16 mouse cellular contexts compared by ENCODE assay signal in genomic region chr9:20682389-20682722, GRCm38 (mm10). TPM values are rescaled to one million over a fixed set of nuclear protein-coding genes. Genes with fewer than 3 reads are reported as not detected.
DNase-seq lines count a peak whose midpoint lies in the region; ATAC-seq and TF ChIP-seq lines count a peak whose summit lies in the region.
"Had no signal": no experiment of that assay in that cellular context is flagged by ENCODE, and none has a peak within 500 bp of the region (broad histone marks: within the 10 kb centered on the region; RNA-seq: fewer than 3 reads in every experiment).

No protein-coding gene starts in this region.

- H3K27me3 ChIP-seq in forebrain, embryonic 13.5 days = no peaks in the 10 kb centered on the region
- H3K27me3 ChIP-seq in midbrain, embryonic 15.5 days (replicated peaks) = no peaks in the 10 kb centered on the region
- H3K27me3 ChIP-seq in heart, embryonic 10.5 days (ENCODE audit: insufficient read depth, poor library complexity, severe bottlenecking) = no peaks in the 10 kb centered on the region

- TF ChIP-seq POLR2A in brain, embryonic 14.5 days (IDR thresholded peaks at IDR 0.05; ENCODE audit: borderline replicate concordance, extremely low read depth, insufficient read depth, insufficient read length, poor library complexity, severe bottlenecking) = no peak

- intact Hi-C loops in left cerebral cortex, postnatal 25 days (cut with DNase I) = no loop called here
- intact Hi-C loops in left cerebral cortex, postnatal 14 days (cut with DNase I) = no loop called here

- H3K36me3 ChIP-seq in forebrain, embryonic 13.5 days (ENCODE audit: poor library complexity, severe bottlenecking) = no peaks in the 10 kb centered on the region
- H3K36me3 ChIP-seq in midbrain, embryonic 15.5 days (replicated peaks) = no peaks in the 10 kb centered on the region
- H3K36me3 ChIP-seq in heart, embryonic 10.5 days = no peaks in the 10 kb centered on the region
- H3K36me3 ChIP-seq: G1E had no signal

- peaks cover 32% of the 10 kb centered on the region for H3K4me1 ChIP-seq in forebrain, embryonic 13.5 days
- peaks cover 14% of the 10 kb centered on the region for H3K4me1 ChIP-seq in midbrain, embryonic 15.5 days
- H3K4me1 ChIP-seq in heart, embryonic 10.5 days = no peaks in the 10 kb centered on the region

- no peak overlapping the region for H3K9ac ChIP-seq in forebrain, embryonic 13.5 days
- no peak overlapping the region for H3K9ac ChIP-seq in midbrain, embryonic 15.5 days

- peak; percentile 45 for ATAC-seq in forebrain, embryonic 13.5 days
- no peak for ATAC-seq in midbrain, embryonic 15.5 days (replicated peaks)

- H3K9me3 ChIP-seq in forebrain, embryonic 13.5 days (replicated peaks) = no peaks in the 10 kb centered on the region
- H3K9me3 ChIP-seq in midbrain, embryonic 15.5 days = no peaks in the 10 kb centered on the region
- no peaks in the 10 kb centered on the region for H3K9me3 ChIP-seq in heart, embryonic 10.5 days
- H3K9me3 ChIP-seq: G1E had no signal

- DNase-seq in left cerebral cortex, postnatal 25 days (ENCODE audit: low spot score in 2 of 2) = peak; percentile 40 to 77
- DNase-seq in left cerebral cortex, postnatal 14 days (ENCODE audit: low spot score in 2 of 2) = no peak
- peak; percentile 83 for DNase-seq in brain, embryonic 14.5 days (ENCODE audit: low read depth)
- DNase-seq in kidney, adult 18-20 months = no peak
- no peak for DNase-seq in heart, embryonic 10.5 days (ENCODE audit: low spot score)
- DNase-seq: adrenal gland, adult 8-10 months; cerebellum, adult 9-10 months; kidney, adult 8-10 months; kidney, postnatal 4 days; liver; lung, adult 2 months; right cerebral cortex, postnatal 25 days had no signal

- no peak overlapping the region for H3K4me3 ChIP-seq in forebrain, embryonic 13.5 days
- H3K4me3 ChIP-seq in midbrain, embryonic 15.5 days = no peak overlapping the region
- no peak overlapping the region for H3K4me3 ChIP-seq in heart, embryonic 10.5 days
- H3K4me3 ChIP-seq: myocyte had no signal

- 14% methylated on average over 2 of the region's 2 CpGs for WGBS in forebrain, embryonic 13.5 days
- 26% methylated on average over 2 of the region's 2 CpGs for WGBS in midbrain, embryonic 15.5 days
- WGBS in heart, embryonic 10.5 days = 72% methylated on average over 2 of the region's 2 CpGs

- no peak for TF ChIP-seq CTCF in brain, embryonic 14.5 days (IDR thresholded peaks at IDR 0.05; ENCODE audit: borderline replicate concordance, extremely low read depth, insufficient read depth, insufficient read length)

- peak overlapping the region; percentile 61 for H3K27ac ChIP-seq in forebrain, embryonic 13.5 days
- H3K27ac ChIP-seq in midbrain, embryonic 15.5 days = peak overlapping the region; percentile 43
- no peak overlapping the region for H3K27ac ChIP-seq in heart, embryonic 10.5 days

- no peak overlapping the region for H3K4me2 ChIP-seq in forebrain, embryonic 13.5 days
- no peak overlapping the region for H3K4me2 ChIP-seq in midbrain, embryonic 15.5 days

RNA-seq across cellular contexts. Expression of gene Pin1, which starts 30.5 kb away (rescaled TPM):
- 10 to 100 TPM; 42.8 to 47.4 TPM for total RNA-seq in left cerebral cortex, postnatal 25 days (2021)
- 10 to 100 TPM; 46.0 to 46.7 TPM for total RNA-seq in left cerebral cortex, postnatal 14 days (2021)
- 34.4 and 41.6 TPM in 2 replicates for polyA plus RNA-seq in brain, embryonic 14.5 days (2012; rRNA removed)
- polyA plus RNA-seq in forebrain, embryonic 13.5 days (2015; fragmentation: Nextera tagmentation; extraction: Ambion mirVana) = 64.8 and 68.3 TPM in 2 replicates
- polyA plus RNA-seq in midbrain, embryonic 15.5 days (2015; fragmentation: Nextera tagmentation; extraction: Ambion mirVana) = 65.0 and 68.4 TPM in 2 replicates
- polyA plus RNA-seq in heart, embryonic 10.5 days (2016; fragmentation: Nextera tagmentation; extraction: Ambion mirVana) = 68.6 and 80.2 TPM in 2 replicates

RNA-seq across cellular contexts. Expression of gene Fbxl12, which starts 37.8 kb away (rescaled TPM):
- 10 to 100 TPM; 18.4 to 19.0 TPM for total RNA-seq in left cerebral cortex, postnatal 25 days (2021)
- 10 to 100 TPM; 16.8 to 16.9 TPM for total RNA-seq in left cerebral cortex, postnatal 14 days (2021)
- 34.7 and 40.0 TPM in 2 replicates for polyA plus RNA-seq in brain, embryonic 14.5 days (2012; rRNA removed)
- polyA plus RNA-seq in forebrain, embryonic 13.5 days (2015; fragmentation: Nextera tagmentation; extraction: Ambion mirVana) = 15.0 and 15.4 TPM in 2 replicates
- polyA plus RNA-seq in midbrain, embryonic 15.5 days (2015; fragmentation: Nextera tagmentation; extraction: Ambion mirVana) = 16.0 and 17.8 TPM in 2 replicates
- polyA plus RNA-seq in heart, embryonic 10.5 days (2016; fragmentation: Nextera tagmentation; extraction: Ambion mirVana) = 22.2 and 23.0 TPM in 2 replicates

RNA-seq across cellular contexts. Expression of gene Ubl5, which starts 39.7 kb away (rescaled TPM):
- total RNA-seq in left cerebral cortex, postnatal 25 days (2021) = 100 to 1,000 TPM; 320 to 340 TPM
- 100 to 1,000 TPM; 346 to 360 TPM for total RNA-seq in left cerebral cortex, postnatal 14 days (2021)
- 360 and 463 TPM in 2 replicates for polyA plus RNA-seq in brain, embryonic 14.5 days (2012; rRNA removed)
- 533 and 604 TPM in 2 replicates for polyA plus RNA-seq in forebrain, embryonic 13.5 days (2015; fragmentation: Nextera tagmentation; extraction: Ambion mirVana)
- polyA plus RNA-seq in midbrain, embryonic 15.5 days (2015; fragmentation: Nextera tagmentation; extraction: Ambion mirVana) = 411 and 447 TPM in 2 replicates
- polyA plus RNA-seq in heart, embryonic 10.5 days (2016; fragmentation: Nextera tagmentation; extraction: Ambion mirVana) = 285 and 287 TPM in 2 replicates

Comparison
In these comparisons a context has a peak if more than half of its experiments do, and no peak if none do; other contexts are left out.
1. DNase-seq: peak in left cerebral cortex, postnatal 25 days (2 of 2) and brain, embryonic 14.5 days (single experiment); none in left cerebral cortex, postnatal 14 days (0 of 2), kidney, adult 18-20 months (single experiment) and heart, embryonic 10.5 days (single experiment).